Mouse (Mus musculus) E14TG2a.4 (cell line): Measurements from ENCODE around the gene Jun.

Source experiments
- CTCF ChIP-seq: conservative IDR thresholded peaks from 2 replicates; pipeline ENCODE4 v1.5.1; 2014; ENCODE audit warnings: low read length
- POU5F1 ChIP-seq: IDR thresholded peaks from 2 replicates; pipeline ENCODE4 v1.6.1; 2014; ENCODE audit warnings: low read length, borderline replicate concordance

DNA sequence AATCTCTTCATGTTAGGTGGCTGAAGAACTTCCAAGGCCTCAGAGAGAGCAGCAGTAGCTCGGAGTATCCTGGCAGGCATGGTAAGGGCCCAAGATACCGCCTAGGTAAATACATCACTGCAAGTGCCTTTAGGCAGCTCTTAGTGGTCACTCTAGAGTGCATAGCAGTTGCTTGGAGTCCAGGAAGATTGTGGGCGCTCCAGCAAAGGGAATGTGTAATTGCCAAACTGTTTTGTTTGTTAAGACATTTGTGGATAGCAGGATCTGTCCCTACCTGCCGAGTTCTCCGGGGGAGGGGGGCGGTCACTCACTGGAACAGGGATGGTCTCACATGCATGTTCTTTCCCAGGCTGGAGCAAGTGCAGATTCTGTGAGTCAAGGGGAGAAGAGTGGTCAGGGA, 22.3 kb upstream of the Jun start:
- TF ChIP-seq CTCF (no peak), POU5F1 (no peak)
